Mouse (Mus musculus) thymus, adult 2 months (tissue): ENCODE data around the gene Atp6v0d1.

Source experiments
- CTCF ChIP-seq: fragments of 200-500 bp; IDR thresholded peaks from 2 replicates; pipeline ENCODE4 v1.5.1; 2012; ENCODE audit warnings: mild to moderate bottlenecking, control low read depth, low read length, moderate library complexity, borderline replicate concordance; ENCODE audit not compliant: control insufficient read depth, poor library complexity, insufficient read depth; ENCODE audit errors: extremely low read depth
- POLR2A ChIP-seq: fragments of 200-500 bp; IDR thresholded peaks from 2 replicates; pipeline ENCODE4 v1.6.1; 2012; ENCODE audit warnings: mild to moderate bottlenecking, low read length, control low read depth, moderate library complexity; ENCODE audit not compliant: control insufficient read depth, poor library complexity, insufficient read depth; ENCODE audit errors: extremely low read depth

- TF ChIP-seq CTCF (no peak), POLR2A (no peak)
Observed at GRCm38 (mm10) chr8:105489281-105489680, 76.6 kb downstream of the Atp6v0d1 start.
